Mouse (Mus musculus) pancreas, adult 10 weeks (tissue): ENCODE measurements around the gene Zfp661. TPM values are rescaled to one million over a fixed set of nuclear protein-coding genes. Genes with fewer than 3 reads are reported as not detected.

Source experiments
- polyA plus RNA-seq: library from polyadenylated mRNA; stranded (reverse); fragments of 350-450 nt; fragmentation: Illumina TruSeq; extraction: RNeasy Lipid Tissue Mini Kit (QIAGEN cat#74804); gene quantifications from one replicate; pipeline ENCODE4 v1.2.3, GENCODE M21; 2015; ENCODE audit warnings: low read depth, low replicate concordance; ENCODE audit not compliant: insufficient read depth

Gene Zfp661
- polyA plus RNA-seq, result 2.1 TPM

DNA sequence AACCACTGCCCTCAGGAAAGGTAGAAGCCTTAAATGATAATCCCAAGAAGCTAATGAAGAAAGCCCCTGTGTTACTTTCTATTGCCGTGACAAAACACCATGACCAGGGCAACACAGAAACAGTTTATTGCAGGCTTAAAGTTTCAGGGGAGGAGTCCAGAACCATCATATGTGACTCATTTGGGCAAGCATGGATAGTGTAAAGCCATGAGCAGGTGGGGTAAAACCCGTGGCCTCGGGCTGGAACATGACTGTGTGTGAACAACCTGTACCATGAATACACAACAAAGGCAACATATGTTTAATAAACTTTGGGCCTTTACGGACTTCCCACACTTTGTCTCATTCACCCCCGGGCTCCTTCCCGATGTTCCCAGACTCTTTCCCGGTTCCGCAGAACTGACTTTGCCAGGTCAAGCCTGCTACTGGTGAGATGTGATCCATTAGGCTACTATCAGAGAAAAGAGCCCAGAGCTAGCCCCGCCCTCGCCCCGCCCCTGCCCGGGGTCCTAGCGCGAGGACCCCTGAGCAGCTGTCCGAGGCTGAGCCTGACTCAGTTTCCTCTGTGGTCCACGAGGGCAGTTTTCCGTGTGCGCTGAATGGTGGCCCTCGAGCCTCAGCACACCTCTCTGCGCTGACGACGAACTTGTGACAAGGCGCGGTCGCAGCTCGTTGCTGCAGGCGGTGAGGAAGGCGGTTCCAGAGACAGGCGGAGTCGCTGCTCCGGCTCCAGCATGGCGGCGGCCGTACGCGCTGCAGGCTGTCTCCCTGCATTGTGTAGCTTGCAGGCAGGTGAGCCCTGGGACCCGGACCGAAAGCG, at the start of gene Zfp661, which contains the start of gene Mrps5:
TSS of gene Zfp661 (minus strand) at position 401 of the 820 bp plus-strand sequence.
TSS of gene Mrps5 (plus strand) at position 529 of the 820 bp plus-strand sequence.

DNA sequence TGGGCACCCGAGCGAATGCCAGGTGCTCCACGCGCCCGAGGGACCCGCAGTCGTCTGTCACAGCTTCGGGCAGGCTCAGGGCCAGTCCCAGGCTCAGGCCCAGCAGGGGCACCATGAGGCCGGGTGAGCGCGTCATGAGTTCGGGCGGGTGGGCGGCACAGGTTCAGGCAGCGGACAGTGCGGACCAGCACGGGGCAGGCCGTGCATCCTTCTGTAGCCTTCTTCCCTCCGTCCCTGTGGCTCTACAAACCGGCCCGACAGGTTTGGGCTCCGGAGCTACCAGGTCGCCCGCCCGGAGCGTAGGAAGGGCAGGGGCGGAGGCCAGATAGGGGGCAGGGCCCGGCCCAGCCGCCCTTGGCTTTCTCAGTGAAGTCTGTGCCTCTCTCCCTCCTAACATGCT, 45.7 kb downstream of the Zfp661 start, which contains the start of gene Prom2:
TSS of gene Prom2 (minus strand) at position 283 of the 400 bp plus-strand sequence.

Other genes with a start within 250 kb of the Zfp661 start
- gene Astl, start 248.5 kb downstream of the Zfp661 start, polyA plus RNA-seq, result not detected
- gene Adra2b, start 223.9 kb downstream of the Zfp661 start, polyA plus RNA-seq, result 0.20 TPM
- not detected for gene Gpat2, start 161.9 kb downstream of the Zfp661 start, polyA plus RNA-seq
- gene Fahd2a, start 142.5 kb downstream of the Zfp661 start, polyA plus RNA-seq, result 8.6 TPM
- gene Kcnip3, start 65.0 kb downstream of the Zfp661 start, polyA plus RNA-seq, result 1.3 TPM
- 9.1 TPM for gene Prom2, start 45.6 kb downstream of the Zfp661 start, polyA plus RNA-seq
- 11.6 TPM for gene Mrps5, start 128 bp upstream of the Zfp661 start, polyA plus RNA-seq
- 2.6 TPM for gene Mal, start 69.6 kb upstream of the Zfp661 start, polyA plus RNA-seq
- gene Mall, start 142.8 kb upstream of the Zfp661 start, polyA plus RNA-seq, result 4.6 TPM
- 5.9 TPM for gene Nphp1, start 201.8 kb upstream of the Zfp661 start, polyA plus RNA-seq
- gene Mtln, start 205.4 kb upstream of the Zfp661 start, polyA plus RNA-seq, result 5.8 TPM
- gene Bub1, start 244.8 kb upstream of the Zfp661 start, polyA plus RNA-seq, result not detected